Mouse (Mus musculus) forebrain, embryonic 11.5 days (tissue): ENCODE results near the gene Cd109. TPM values are rescaled to one million over a fixed set of nuclear protein-coding genes. Genes with fewer than 3 reads are reported as not detected.

Experiments used
- ATAC-seq: fragments of 200-750 bp; cut with Nextera tagmentation; replicated peaks from 2 replicates; pipeline ENCODE4 v1.8.0; 2017; ENCODE audit warnings: moderate TSS enrichment; ENCODE audit not compliant: low FRiP score
- DNase-seq: peaks from one replicate; pipeline ENCODE4 v3.0.0-alpha.2; 2017; ENCODE audit warnings: low spot score
- H3K27ac ChIP-seq: fragments of 300-500 bp; sonication (generic); 2 replicates; pipeline ENCODE4 v1.5.1; 2014; ENCODE audit warnings: low read depth, low read length
- H3K27me3 ChIP-seq: fragments of 300-500 bp; sonication (generic); 2 replicates; pipeline ENCODE4 v1.6.1; 2014; ENCODE audit warnings: mild to moderate bottlenecking, low read length, mixed read lengths; ENCODE audit not compliant: control insufficient read depth, insufficient read depth
- H3K36me3 ChIP-seq: fragments of 300-500 bp; sonication (generic); 2 replicates; pipeline ENCODE4 v1.6.1; 2014; ENCODE audit warnings: mild to moderate bottlenecking, low read length, moderate library complexity, mixed read lengths; ENCODE audit not compliant: control insufficient read depth, insufficient read depth
- H3K4me1 ChIP-seq: fragments of 300-500 bp; sonication (generic); replicated peaks from 2 replicates; pipeline ENCODE4 v1.6.1; 2014; ENCODE audit warnings: low read length, mixed read lengths; ENCODE audit not compliant: control insufficient read depth, insufficient read depth
- H3K4me2 ChIP-seq: fragments of 300-500 bp; sonication (generic); 2 replicates; pipeline ENCODE4 v1.6.1; 2014; ENCODE audit warnings: low read depth, mild to moderate bottlenecking, low read length, moderate library complexity, mixed read lengths; ENCODE audit not compliant: severe bottlenecking
- H3K4me3 ChIP-seq: fragments of 300-500 bp; sonication (generic); 2 replicates; pipeline ENCODE4 v1.5.1; 2014; ENCODE audit warnings: low read depth, low read length
- H3K9ac ChIP-seq: fragments of 300-500 bp; sonication (generic); 2 replicates; pipeline ENCODE4 v1.6.1; 2014; ENCODE audit warnings: low read length
- H3K9me3 ChIP-seq: fragments of 300-500 bp; sonication (generic); 2 replicates; pipeline ENCODE4 v1.6.1; 2016; ENCODE audit warnings: low read length, mixed read lengths; ENCODE audit not compliant: control insufficient read depth
- WGBS: fragments of 180-500 bp; shearing (Covaris S2); extraction: QIAGEN DNeasy Blood & Tissue Kit; methylation state at CpG from one replicate; pipeline ENCODE4 v1.1.7; 2014; 5-methylcytosine and 5-hydroxymethylcytosine counted together
- polyA plus RNA-seq: library from polyadenylated mRNA; unstranded; fragments of >200 nt; fragmentation: Nextera tagmentation; extraction: Ambion mirVana; gene quantifications from 2 replicates; pipeline ENCODE4 v1.2.1, GENCODE M21; 2014

Cd109 gene
- polyA plus RNA-seq, 1 experiment from 2014 or later = 4.6 TPM

DNA sequence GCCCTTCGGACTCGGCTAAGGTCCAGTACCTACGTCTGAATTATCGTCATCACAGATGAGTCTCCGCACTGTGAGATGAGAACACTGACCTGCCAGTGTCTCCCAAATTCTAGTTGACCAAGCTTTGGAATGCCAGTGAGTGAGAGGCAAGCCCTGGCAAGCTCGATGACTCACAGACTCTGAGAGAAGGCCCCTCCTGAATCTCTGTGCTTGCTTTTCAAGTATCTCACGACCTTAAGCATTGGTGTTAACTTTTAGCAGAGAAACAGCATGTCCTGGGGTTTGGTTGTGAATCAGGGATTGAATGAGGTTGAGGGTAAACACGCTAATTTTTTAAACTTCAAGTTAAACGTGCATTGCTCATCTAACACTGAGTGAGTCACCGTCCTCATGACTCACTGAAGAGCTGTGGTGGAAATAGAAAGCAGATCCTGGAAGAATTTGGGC lies 8.0 kb downstream of the Cd109 start:
- Histone ChIP-seq H3K27me3 (no peaks in the 10 kb centered on the region), H3K9me3 (no peaks in the 10 kb centered on the region), H3K36me3 (no peaks in the 10 kb centered on the region), H3K9ac (no peak overlapping the region), H3K4me1 (no peaks in the 10 kb centered on the region), H3K27ac (no peak overlapping the region), H3K4me2 (no peak overlapping the region), H3K4me3 (no peak overlapping the region)
- 85% methylated on average over 10 of the region's 10 CpGs for WGBS
- DNase-seq = no peak
- no peak for ATAC-seq

DNA sequence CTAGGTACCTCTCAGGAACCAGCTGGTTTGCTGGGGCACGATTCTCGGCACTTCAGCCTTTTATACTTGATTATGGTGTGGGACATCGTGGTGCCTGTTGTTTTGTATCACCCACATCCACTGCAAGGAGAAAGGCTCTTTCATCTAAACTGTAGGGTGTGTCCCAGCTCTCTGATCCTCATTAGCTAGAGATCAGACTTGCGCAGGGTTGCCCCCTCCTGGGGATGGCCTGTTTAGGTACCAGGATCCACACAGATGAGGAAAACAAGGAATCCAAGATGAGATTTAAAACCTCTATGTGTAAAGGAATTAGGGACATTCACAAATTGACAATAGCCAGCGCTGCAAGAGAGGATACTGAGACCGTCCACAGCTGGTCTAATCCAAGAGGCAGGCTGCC lies 14.6 kb downstream of the Cd109 start:
- no peaks in the 10 kb centered on the region for H3K27me3 ChIP-seq
- no peak overlapping the region for H3K4me3 ChIP-seq
- H3K9ac ChIP-seq = no peak overlapping the region
- H3K4me1 ChIP-seq = 0 out of 2 replicates have a peak, but pooled peaks cover 2% of the 10 kb centered on the region
- 30% methylated on average over 6 of the region's 6 CpGs for WGBS
- DNase-seq = no peak
- H3K36me3 ChIP-seq = no peaks in the 10 kb centered on the region
- no peak for ATAC-seq
- H3K9me3 ChIP-seq = no peaks in the 10 kb centered on the region
- no peak overlapping the region for H3K4me2 ChIP-seq
- H3K27ac ChIP-seq = no peak overlapping the region

- Histone ChIP-seq H3K27ac (no peak overlapping the region), H3K4me1 (0 out of 2 replicates have a peak, but pooled peaks cover 2% of the 10 kb centered on the region), H3K27me3 (no peaks in the 10 kb centered on the region), H3K4me2 (no peak overlapping the region), H3K9me3 (no peaks in the 10 kb centered on the region), H3K36me3 (no peaks in the 10 kb centered on the region), H3K4me3 (no peak overlapping the region), H3K9ac (no peak overlapping the region)
- DNase-seq (no peak), ATAC-seq (no peak)
- WGBS = 87% methylated on average over 6 of the region's 6 CpGs
These were observed 16.5 kb downstream of the Cd109 start for GRCm38 (mm10) chr9:78631755-78632434.

DNA sequence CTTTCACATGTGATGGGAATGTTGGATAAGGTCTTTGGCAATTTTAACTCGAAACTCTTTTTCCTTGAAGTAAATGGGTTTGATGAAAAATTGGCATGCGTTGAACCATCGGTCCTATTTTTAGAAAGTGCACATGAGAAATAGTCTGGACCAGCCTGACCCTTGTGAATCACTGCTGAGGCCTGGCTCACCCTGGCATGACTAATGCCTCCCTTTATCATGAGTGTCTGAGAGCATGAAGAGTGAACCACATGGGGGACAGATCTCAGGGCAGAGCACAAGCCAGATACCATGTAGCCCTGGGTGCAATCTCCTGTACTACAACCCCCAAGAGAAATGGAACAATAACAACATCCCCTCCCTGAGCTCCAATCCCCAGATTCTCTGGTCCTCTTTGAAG lies 18.6 kb downstream of the Cd109 start:
- Histone ChIP-seq H3K9ac (no peak overlapping the region), H3K27ac (no peak overlapping the region), H3K4me2 (no peak overlapping the region), H3K27me3 (no peaks in the 10 kb centered on the region), H3K9me3 (no peaks in the 10 kb centered on the region), H3K36me3 (no peaks in the 10 kb centered on the region), H3K4me1 (0 out of 2 replicates have a peak, but pooled peaks cover 4% of the 10 kb centered on the region), H3K4me3 (no peak overlapping the region)
- WGBS = 97% methylated on average over 3 of the region's 3 CpGs
- ATAC-seq (no peak), DNase-seq (no peak)

DNA sequence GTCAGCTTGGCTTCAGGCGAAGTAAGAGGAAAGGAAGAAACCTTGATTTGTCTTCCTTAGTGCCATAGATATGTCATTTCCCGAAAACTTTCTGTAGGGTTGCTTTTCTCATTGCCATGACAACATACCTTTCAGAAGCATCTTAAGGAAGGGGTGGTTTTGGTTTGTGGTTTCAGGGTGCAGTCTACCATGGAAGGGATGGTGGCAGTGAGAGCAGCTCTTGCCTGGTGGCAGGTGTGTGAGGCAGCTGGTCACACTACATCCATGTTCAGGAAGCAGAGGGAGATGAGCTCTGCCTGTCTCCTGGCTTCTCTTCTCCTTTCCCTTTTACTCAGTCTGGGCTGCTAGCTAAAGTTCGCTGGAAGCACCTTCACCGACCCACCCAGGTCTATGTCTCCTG lies 26.0 kb downstream of the Cd109 start:
- no peak overlapping the region for H3K4me3 ChIP-seq
- H3K36me3 ChIP-seq = no peaks in the 10 kb centered on the region
- no peak overlapping the region for H3K4me2 ChIP-seq
- no peak overlapping the region for H3K27ac ChIP-seq
- H3K9me3 ChIP-seq = no peaks in the 10 kb centered on the region
- DNase-seq (no peak), ATAC-seq (no peak)
- no peak overlapping the region for H3K9ac ChIP-seq
- H3K27me3 ChIP-seq = no peaks in the 10 kb centered on the region
- WGBS = 89% methylated on average over 4 of the region's 4 CpGs
- H3K4me1 ChIP-seq = 0 out of 2 replicates have a peak, but pooled peaks cover 2% of the 10 kb centered on the region

GRCm38 (mm10) chr9:78646008-78646777 lies 30.8 kb downstream of the Cd109 start:
- H3K9ac ChIP-seq = no peak overlapping the region
- no peak overlapping the region for H3K27ac ChIP-seq
- H3K27me3 ChIP-seq = no peaks in the 10 kb centered on the region
- H3K4me2 ChIP-seq = no peak overlapping the region
- H3K4me1 ChIP-seq = no peaks in the 10 kb centered on the region
- DNase-seq = peak; percentile 74
- H3K9me3 ChIP-seq = no peaks in the 10 kb centered on the region
- H3K36me3 ChIP-seq = no peaks in the 10 kb centered on the region
- no peak overlapping the region for H3K4me3 ChIP-seq
- ATAC-seq = peak; percentile 49; the same call in 1 of the 2 replicates
- 50% methylated on average over 6 of the region's 6 CpGs for WGBS

- H3K27ac ChIP-seq = no peak overlapping the region
- H3K4me2 ChIP-seq = no peak overlapping the region
- H3K9me3 ChIP-seq = no peaks in the 10 kb centered on the region
- 89% methylated on average over 8 of the region's 8 CpGs for WGBS
- DNase-seq = no peak
- no peaks in the 10 kb centered on the region for H3K27me3 ChIP-seq
- H3K4me1 ChIP-seq = no peaks in the 10 kb centered on the region
- no peaks in the 10 kb centered on the region for H3K36me3 ChIP-seq
- no peak overlapping the region for H3K4me3 ChIP-seq
- H3K9ac ChIP-seq = no peak overlapping the region
- no peak for ATAC-seq
These were observed 33.3 kb downstream of the Cd109 start for GRCm38 (mm10) chr9:78648641-78649040.

DNA sequence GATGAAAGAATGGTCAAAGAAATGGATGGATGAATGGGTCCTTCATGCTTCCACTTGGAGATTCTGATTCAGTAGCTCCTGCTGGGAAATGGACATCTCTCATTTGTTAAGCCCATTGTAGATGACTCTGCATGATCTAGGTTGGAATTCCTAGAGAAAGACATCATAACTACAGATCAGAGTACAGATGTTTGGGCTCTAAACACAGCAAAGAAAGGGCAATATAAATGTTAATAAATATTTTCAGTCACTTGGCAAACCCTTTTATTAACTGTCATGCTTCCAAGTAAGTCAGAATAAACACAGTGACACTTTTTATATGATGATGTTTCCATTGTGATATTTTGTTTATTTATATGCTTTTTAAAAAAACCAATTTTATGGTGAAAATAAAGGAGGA lies 34.1 kb downstream of the Cd109 start:
- DNase-seq = no peak
- no peaks in the 10 kb centered on the region for H3K27me3 ChIP-seq
- H3K4me3 ChIP-seq = no peak overlapping the region
- H3K4me1 ChIP-seq = no peaks in the 10 kb centered on the region
- no peak overlapping the region for H3K4me2 ChIP-seq
- no peak overlapping the region for H3K9ac ChIP-seq
- H3K9me3 ChIP-seq = no peaks in the 10 kb centered on the region
- no peak for ATAC-seq
- H3K36me3 ChIP-seq = no peaks in the 10 kb centered on the region
- H3K27ac ChIP-seq = no peak overlapping the region
